Mouse (Mus musculus) adipocyte (in vitro differentiated cells): ENCODE measurements at regions not wholly inside any gene's neighbourhood (a gene's known extent, or its start where the extent isn't known, plus 50 kb on each side); places are given as distances from the start of the nearest gene placed in this dataset.
A peak's percentile ranks its signal among the peaks of the same experiment; 100 is the strongest.

Source experiments
- DNase-seq: peaks from one replicate; pipeline ENCODE4 v3.0.0-alpha.2; 2016; ENCODE audit warnings: low spot score

GRCm38 (mm10) chr6:50713297-50713696 is 59.1 kb upstream of the Npvf start:
- DNase-seq, result peak; percentile 33

GRCm38 (mm10) chr6:50718631-50719030 is 64.4 kb upstream of the Npvf start:
- DNase-seq, result no peak

GRCm38 (mm10) chr6:50720346-50720745 is 66.1 kb upstream of the Npvf start:
- DNase-seq, result peak; percentile 49

GRCm38 (mm10) chr6:50725640-50726039 is 71.4 kb upstream of the Npvf start:
- no peak for DNase-seq

GRCm38 (mm10) chr6:50726166-50726591 is 71.9 kb upstream of the Npvf start:
- no peak for DNase-seq

- DNase-seq, result no peak
Measured at GRCm38 (mm10) chr6:50730744-50731718, 76.8 kb upstream of the Npvf start.

- DNase-seq, result no peak
Measured at GRCm38 (mm10) chr6:50734701-50735100, 80.5 kb upstream of the Npvf start.

- no peak for DNase-seq
Measured at GRCm38 (mm10) chr6:50735825-50736224, 81.6 kb upstream of the Npvf start.

- no peak for DNase-seq
Measured at GRCm38 (mm10) chr6:50742009-50742408, 87.8 kb upstream of the Npvf start.

- DNase-seq, result no peak
Measured at GRCm38 (mm10) chr6:50744462-50745166, 90.4 kb upstream of the Npvf start.

GRCm38 (mm10) chr6:50753151-50753550 is 98.9 kb upstream of the Npvf start:
- DNase-seq, result no peak

GRCm38 (mm10) chr6:50754786-50755185 is 100.5 kb upstream of the Npvf start:
- DNase-seq, result no peak

- DNase-seq, result no peak
Measured at GRCm38 (mm10) chr6:50760367-50760766, 106.1 kb upstream of the Npvf start.

GRCm38 (mm10) chr6:50763121-50763520 is 108.9 kb upstream of the Npvf start:
- no peak for DNase-seq

- DNase-seq, result no peak
Measured at GRCm38 (mm10) chr6:50766442-50766915, 112.2 kb upstream of the Npvf start.

- DNase-seq, result no peak
Measured at GRCm38 (mm10) chr6:50767126-50767525, 112.9 kb upstream of the Npvf start.

GRCm38 (mm10) chr6:50767827-50768226 is 113.6 kb upstream of the Npvf start:
- no peak for DNase-seq

- DNase-seq, result no peak
Measured at GRCm38 (mm10) chr6:50769101-50769500, 114.9 kb upstream of the Npvf start.

- no peak for DNase-seq
Measured at GRCm38 (mm10) chr6:50770481-50770880, 116.2 kb upstream of the Npvf start.

GRCm38 (mm10) chr6:50775637-50776036 is 121.4 kb upstream of the Npvf start:
- no peak for DNase-seq

- no peak for DNase-seq
Measured at GRCm38 (mm10) chr6:50776236-50776832, 122.1 kb upstream of the Npvf start.

GRCm38 (mm10) chr6:50776931-50777495 is 122.8 kb upstream of the Npvf start:
- DNase-seq, result no peak
